In genomic region chr16:58746715-58747114, GRCm38 (mm10) we compare ENCODE assay signal across 26 mouse cellular contexts. TPM values are rescaled to one million over a fixed set of nuclear protein-coding genes. Genes with fewer than 3 reads are reported as not detected.
DNase-seq lines count a peak whose midpoint lies in the region; ATAC-seq and TF ChIP-seq lines count a peak whose summit lies in the region.
"Had no signal": no experiment of that assay in that cellular context is flagged by ENCODE, and none has a peak within 500 bp of the region (broad histone marks: within the 10 kb centered on the region; RNA-seq: fewer than 3 reads in every experiment).

No protein-coding gene starts in this region.

- WGBS in heart, embryonic 13.5 days, result 26% methylated on average over 4 of the region's 4 CpGs
- WGBS in heart, embryonic 10.5 days, result 30% methylated on average over 4 of the region's 4 CpGs
- WGBS in heart, postnatal 0 days, result 22% methylated on average over 4 of the region's 4 CpGs
- WGBS in heart, embryonic 12.5 days, result 27% methylated on average over 4 of the region's 4 CpGs
- WGBS in midbrain, embryonic 14.5 days, result 74% methylated on average over 4 of the region's 4 CpGs

- H3K4me3 ChIP-seq in heart, embryonic 13.5 days, result no peak overlapping the region
- no peak overlapping the region for H3K4me3 ChIP-seq in heart, embryonic 10.5 days
- H3K4me3 ChIP-seq in heart, postnatal 0 days (ENCODE audit: low read depth, low read length), result no peak overlapping the region
- no peak overlapping the region for H3K4me3 ChIP-seq in heart, embryonic 12.5 days
- H3K4me3 ChIP-seq in midbrain, embryonic 14.5 days (replicated peaks; ENCODE audit: low read depth, low read length), result no peak overlapping the region
- H3K4me3 ChIP-seq: embryonic facial prominence, embryonic 13.5 days; gastrocnemius, adult 2 months; hindbrain, embryonic 13.5 days; kidney, embryonic 15.5 days had no signal

- H3K27me3 ChIP-seq in heart, embryonic 13.5 days (replicated peaks), result no peaks in the 10 kb centered on the region
- no peaks in the 10 kb centered on the region for H3K27me3 ChIP-seq in heart, embryonic 10.5 days (ENCODE audit: insufficient read depth, poor library complexity, severe bottlenecking)
- H3K27me3 ChIP-seq in heart, postnatal 0 days (ENCODE audit: control insufficient read depth, insufficient read depth, low read length), result no peaks in the 10 kb centered on the region
- no peaks in the 10 kb centered on the region for H3K27me3 ChIP-seq in heart, embryonic 12.5 days (replicated peaks)
- H3K27me3 ChIP-seq in midbrain, embryonic 14.5 days (ENCODE audit: control insufficient read depth, insufficient read depth, low read length), result no peaks in the 10 kb centered on the region
- H3K27me3 ChIP-seq: embryonic facial prominence, embryonic 13.5 days; hindbrain, embryonic 13.5 days; kidney, embryonic 15.5 days had no signal

- ATAC-seq in heart, embryonic 13.5 days (ENCODE audit: extremely low read depth, insufficient number of reproducible peaks, low FRiP score, low TSS enrichment), result no peak
- peak; percentile 68; the same call in 1 of the 2 replicates for ATAC-seq in heart, postnatal 0 days (ENCODE audit: insufficient read depth, low read depth)
- no peak for ATAC-seq in heart, embryonic 12.5 days (ENCODE audit: insufficient number of reproducible peaks, low FRiP score)
- peak; percentile 41; the same call in 1 of the 2 replicates for ATAC-seq in megakaryocyte, adult 5-6 weeks (ENCODE audit: poor library complexity, severe bottlenecking)
- no peak for ATAC-seq in midbrain, embryonic 14.5 days (ENCODE audit: low FRiP score, low TSS enrichment)
- ATAC-seq: activated CD4-positive, CD25-positive, alpha-beta regulatory T cell, adult 4 months; forebrain, embryonic 14.5 days; hindbrain, postnatal 0 days had no signal

- no peaks in the 10 kb centered on the region for H3K9me3 ChIP-seq in heart, embryonic 13.5 days
- H3K9me3 ChIP-seq in heart, embryonic 10.5 days, result no peaks in the 10 kb centered on the region
- H3K9me3 ChIP-seq in heart, postnatal 0 days (replicated peaks; ENCODE audit: control insufficient read depth, low read length), result no peaks in the 10 kb centered on the region
- H3K9me3 ChIP-seq in heart, embryonic 12.5 days (replicated peaks), result no peaks in the 10 kb centered on the region
- no peaks in the 10 kb centered on the region for H3K9me3 ChIP-seq in midbrain, embryonic 14.5 days (ENCODE audit: control insufficient read depth, low read length)
- H3K9me3 ChIP-seq: embryonic facial prominence, embryonic 13.5 days; hindbrain, embryonic 13.5 days; kidney, embryonic 15.5 days had no signal

- H3K4me1 ChIP-seq in heart, embryonic 13.5 days, result peaks cover 16% of the 10 kb centered on the region; the same call in 1 of the 2 replicates
- peaks cover 6% of the 10 kb centered on the region for H3K4me1 ChIP-seq in heart, embryonic 10.5 days
- no peaks in the 10 kb centered on the region; the same call in 1 of the 2 replicates for H3K4me1 ChIP-seq in heart, postnatal 0 days (ENCODE audit: control insufficient read depth, insufficient read depth)
- peaks cover 5% of the 10 kb centered on the region for H3K4me1 ChIP-seq in heart, embryonic 12.5 days (replicated peaks)
- H3K4me1 ChIP-seq in midbrain, embryonic 14.5 days (ENCODE audit: control insufficient read depth, insufficient read depth, low read length), result no peaks in the 10 kb centered on the region
- H3K4me1 ChIP-seq: embryonic facial prominence, embryonic 13.5 days; hindbrain, embryonic 13.5 days; kidney, embryonic 15.5 days had no signal

- H3K4me2 ChIP-seq in heart, embryonic 13.5 days, result peak overlapping the region; percentile 25
- 0 out of 2 replicates have a peak overlapping the region, but pooled peaks have one; percentile 1 for H3K4me2 ChIP-seq in heart, postnatal 0 days (ENCODE audit: low read depth, low read length)
- no peak overlapping the region for H3K4me2 ChIP-seq in heart, embryonic 12.5 days
- H3K4me2 ChIP-seq in midbrain, embryonic 14.5 days (ENCODE audit: low read length), result no peak overlapping the region
- H3K4me2 ChIP-seq: embryonic facial prominence, embryonic 13.5 days; heart, embryonic 11.5 days; hindbrain, embryonic 13.5 days; kidney, embryonic 15.5 days had no signal

- 0 out of 2 replicates have a peak overlapping the region, but pooled peaks have one; percentile 26 for H3K27ac ChIP-seq in heart, embryonic 13.5 days (replicated peaks)
- H3K27ac ChIP-seq in heart, embryonic 10.5 days, result no peak overlapping the region; the same call in 1 of the 2 replicates
- H3K27ac ChIP-seq in heart, postnatal 0 days (ENCODE audit: low read depth), result peak overlapping the region; percentile 32; the same call in 1 of the 2 replicates
- H3K27ac ChIP-seq in heart, embryonic 12.5 days (ENCODE audit: poor library complexity, severe bottlenecking), result no peak overlapping the region
- no peak overlapping the region for H3K27ac ChIP-seq in midbrain, embryonic 14.5 days (replicated peaks; ENCODE audit: low read depth, low read length)
- H3K27ac ChIP-seq: embryonic facial prominence, embryonic 13.5 days; gastrocnemius, adult 2 months; hindbrain, embryonic 13.5 days; hindbrain, postnatal 0 days; kidney, embryonic 15.5 days had no signal

- TF ChIP-seq CTCF in heart, postnatal 0 days (IDR thresholded peaks at IDR 0.05; ENCODE audit: low read depth), result no peak

- no peak for TF ChIP-seq EP300 in heart, postnatal 0 days (IDR thresholded peaks at IDR 0.05; ENCODE audit: low read depth)

- H3K9ac ChIP-seq in heart, embryonic 13.5 days, result no peak overlapping the region
- no peak overlapping the region for H3K9ac ChIP-seq in heart, postnatal 0 days (replicated peaks; ENCODE audit: low read depth, low read length)
- no peak overlapping the region for H3K9ac ChIP-seq in heart, embryonic 12.5 days
- no peak overlapping the region for H3K9ac ChIP-seq in midbrain, embryonic 14.5 days (replicated peaks; ENCODE audit: low read length)
- H3K9ac ChIP-seq: embryonic facial prominence, embryonic 13.5 days; hindbrain, embryonic 13.5 days; kidney, embryonic 15.5 days had no signal

- H3K36me3 ChIP-seq in heart, embryonic 13.5 days, result no peaks in the 10 kb centered on the region
- H3K36me3 ChIP-seq in heart, embryonic 10.5 days, result no peaks in the 10 kb centered on the region
- no peaks in the 10 kb centered on the region for H3K36me3 ChIP-seq in heart, postnatal 0 days (replicated peaks; ENCODE audit: control insufficient read depth, insufficient read depth, low read length)
- H3K36me3 ChIP-seq in heart, embryonic 12.5 days, result no peaks in the 10 kb centered on the region
- H3K36me3 ChIP-seq in midbrain, embryonic 14.5 days (ENCODE audit: control insufficient read depth, insufficient read depth, low read length), result no peaks in the 10 kb centered on the region
- H3K36me3 ChIP-seq: embryonic facial prominence, embryonic 13.5 days; hindbrain, embryonic 13.5 days; kidney, embryonic 15.5 days had no signal

- DNase-seq in heart, embryonic 10.5 days (ENCODE audit: low spot score), result no peak
- peak; percentile 38 for DNase-seq in heart, postnatal 0 days (ENCODE audit: low spot score)
- peak; percentile 4 for DNase-seq in NIH3T3 (ENCODE audit: low read depth)
- DNase-seq in midbrain, embryonic 14.5 days, result no peak
- DNase-seq in kidney, adult 9 months, result no peak
- DNase-seq: adrenal gland, adult 2 months; adrenal gland, postnatal 25 days; cerebellum, adult 18-20 months; cerebellum, adult 9-11 months; cerebellum, postnatal 36 days; gastrocnemius, adult 2 months; gastrocnemius, postnatal 36 days; heart, postnatal 36 days; kidney, adult 18-20 months had no signal

RNA-seq across cellular contexts. Expression of gene Olfr172, which starts 16.3 kb away (rescaled TPM):
- polyA plus RNA-seq in heart, embryonic 13.5 days (2015; fragmentation: Nextera tagmentation; extraction: Ambion mirVana), result not detected in 2 replicates
- not detected in 2 replicates for polyA plus RNA-seq in heart, embryonic 10.5 days (2016; fragmentation: Nextera tagmentation; extraction: Ambion mirVana)
- total RNA-seq in heart, postnatal 0 days (2014; rRNA removed; ENCODE audit: low replicate concordance), result not detected in 2 replicates
- not detected in 2 replicates for polyA plus RNA-seq in heart, postnatal 0 days (2015; fragmentation: Nextera tagmentation; extraction: Ambion mirVana)
- not detected in 2 replicates for polyA plus RNA-seq in heart, embryonic 12.5 days (2016; fragmentation: Nextera tagmentation; extraction: Ambion mirVana)
- total RNA-seq in megakaryocyte, adult 5-6 weeks (2015), result not detected in 2 replicates
- total RNA-seq in megakaryocyte, adult 5-6 weeks (2017), result not detected in 2 replicates
- polyA plus RNA-seq in midbrain, embryonic 14.5 days (2014; fragmentation: Nextera tagmentation; extraction: Ambion mirVana), result not detected in 2 replicates
- total RNA-seq: adrenal gland, adult 2 months; adrenal gland, postnatal 25 days; ES-E14; gastrocnemius, adult 2 months; gastrocnemius, postnatal 36 days; heart, postnatal 36 days; hindbrain, postnatal 0 days had no signal
- polyA plus RNA-seq: adrenal gland, adult 2 months; embryonic facial prominence, embryonic 13.5 days; forebrain, embryonic 14.5 days; heart, embryonic 11.5 days; hindbrain, embryonic 13.5 days; hindbrain, postnatal 0 days; intestine, embryonic 14.5 days; kidney, embryonic 15.5 days had no signal

RNA-seq across cellular contexts. Expression of gene Cldnd1, which starts 19.0 kb away (rescaled TPM):
- 96.1 and 103 TPM in 2 replicates for polyA plus RNA-seq in heart, embryonic 13.5 days (2015; fragmentation: Nextera tagmentation; extraction: Ambion mirVana)
- polyA plus RNA-seq in heart, embryonic 10.5 days (2016; fragmentation: Nextera tagmentation; extraction: Ambion mirVana), result 106 TPM in 2 replicates
- total RNA-seq in heart, postnatal 0 days (2014; rRNA removed; ENCODE audit: low replicate concordance), result 24.0 and 43.9 TPM in 2 replicates
- polyA plus RNA-seq in heart, postnatal 0 days (2015; fragmentation: Nextera tagmentation; extraction: Ambion mirVana), result 72.0 and 72.8 TPM in 2 replicates
- polyA plus RNA-seq in heart, embryonic 12.5 days (2016; fragmentation: Nextera tagmentation; extraction: Ambion mirVana), result 111 and 112 TPM in 2 replicates
- total RNA-seq in megakaryocyte, adult 5-6 weeks (2015), result 65.0 and 74.3 TPM in 2 replicates
- total RNA-seq in megakaryocyte, adult 5-6 weeks (2017), result 16.9 and 25.2 TPM in 2 replicates
- 134 and 151 TPM in 2 replicates for polyA plus RNA-seq in midbrain, embryonic 14.5 days (2014; fragmentation: Nextera tagmentation; extraction: Ambion mirVana)

RNA-seq across cellular contexts. Expression of gene Gpr15, which starts 27.8 kb away (rescaled TPM):
- not detected in 2 replicates for polyA plus RNA-seq in heart, embryonic 13.5 days (2015; fragmentation: Nextera tagmentation; extraction: Ambion mirVana)
- not detected in 2 replicates for polyA plus RNA-seq in heart, embryonic 10.5 days (2016; fragmentation: Nextera tagmentation; extraction: Ambion mirVana)
- not detected in 2 replicates for total RNA-seq in heart, postnatal 0 days (2014; rRNA removed; ENCODE audit: low replicate concordance)
- 0.10 TPM in 1 of 2 replicates, not detected in the other for polyA plus RNA-seq in heart, postnatal 0 days (2015; fragmentation: Nextera tagmentation; extraction: Ambion mirVana)
- polyA plus RNA-seq in heart, embryonic 12.5 days (2016; fragmentation: Nextera tagmentation; extraction: Ambion mirVana), result not detected in 2 replicates
- total RNA-seq in megakaryocyte, adult 5-6 weeks (2015), result 1.8 and 3.1 TPM in 2 replicates
- total RNA-seq in megakaryocyte, adult 5-6 weeks (2017), result 4.2 and 6.7 TPM in 2 replicates
- 0.13 TPM in 1 of 2 replicates, not detected in the other for polyA plus RNA-seq in midbrain, embryonic 14.5 days (2014; fragmentation: Nextera tagmentation; extraction: Ambion mirVana)
- total RNA-seq: adrenal gland, adult 2 months; adrenal gland, postnatal 25 days; ES-E14; gastrocnemius, adult 2 months; gastrocnemius, postnatal 36 days; heart, postnatal 36 days had no signal
- polyA plus RNA-seq: adrenal gland, adult 2 months; forebrain, embryonic 14.5 days; heart, embryonic 11.5 days; hindbrain, embryonic 13.5 days; hindbrain, postnatal 0 days; intestine, embryonic 14.5 days; kidney, embryonic 15.5 days had no signal

RNA-seq across cellular contexts. Expression of gene Olfr173, which starts 53.4 kb away (rescaled TPM):
- polyA plus RNA-seq in heart, embryonic 13.5 days (2015; fragmentation: Nextera tagmentation; extraction: Ambion mirVana), result not detected in 2 replicates
- not detected in 2 replicates for polyA plus RNA-seq in heart, embryonic 10.5 days (2016; fragmentation: Nextera tagmentation; extraction: Ambion mirVana)
- not detected in 2 replicates for total RNA-seq in heart, postnatal 0 days (2014; rRNA removed; ENCODE audit: low replicate concordance)
- not detected in 2 replicates for polyA plus RNA-seq in heart, postnatal 0 days (2015; fragmentation: Nextera tagmentation; extraction: Ambion mirVana)
- not detected in 2 replicates for polyA plus RNA-seq in heart, embryonic 12.5 days (2016; fragmentation: Nextera tagmentation; extraction: Ambion mirVana)
- total RNA-seq in megakaryocyte, adult 5-6 weeks (2015), result not detected in 2 replicates
- not detected in 2 replicates for total RNA-seq in megakaryocyte, adult 5-6 weeks (2017)
- not detected in 2 replicates for polyA plus RNA-seq in midbrain, embryonic 14.5 days (2014; fragmentation: Nextera tagmentation; extraction: Ambion mirVana)
- total RNA-seq: adrenal gland, adult 2 months; adrenal gland, postnatal 25 days; ES-E14; gastrocnemius, adult 2 months; gastrocnemius, postnatal 36 days; heart, postnatal 36 days; hindbrain, postnatal 0 days had no signal
- polyA plus RNA-seq: adrenal gland, adult 2 months; embryonic facial prominence, embryonic 13.5 days; forebrain, embryonic 14.5 days; heart, embryonic 11.5 days; hindbrain, embryonic 13.5 days; hindbrain, postnatal 0 days; intestine, embryonic 14.5 days; kidney, embryonic 15.5 days had no signal

Comparison
In these comparisons a context has a peak if more than half of its experiments do, and no peak if none do; other contexts are left out.
1. ATAC-seq: peak in heart, postnatal 0 days (single experiment) and megakaryocyte, adult 5-6 weeks (single experiment); none in heart, embryonic 13.5 days (single experiment), heart, embryonic 12.5 days (single experiment) and midbrain, embryonic 14.5 days (single experiment).
2. H3K27ac ChIP-seq: peak in heart, embryonic 13.5 days (single experiment) and heart, postnatal 0 days (single experiment); none in heart, embryonic 10.5 days (single experiment), heart, embryonic 12.5 days (single experiment) and midbrain, embryonic 14.5 days (single experiment).
3. H3K4me2 ChIP-seq: peak in heart, embryonic 13.5 days (single experiment) and heart, postnatal 0 days (single experiment); none in heart, embryonic 12.5 days (single experiment) and midbrain, embryonic 14.5 days (single experiment).
4. DNase-seq: peak in heart, postnatal 0 days (single experiment) and NIH3T3 (single experiment); none in heart, embryonic 10.5 days (single experiment), midbrain, embryonic 14.5 days (single experiment) and kidney, adult 9 months (single experiment).